Mouse (Mus musculus) kidney, adult 18-20 months (tissue): Measurements from ENCODE around the gene Lpcat3.
"Not testable (repeated sequence)": the region's sequence is repeated elsewhere in the genome, so short reads cannot be mapped to it uniquely, and the experiment has no call there.

Experiments
- DNase-seq: peaks from one replicate; pipeline ENCODE4 v3.0.0; 2021

The Lpcat3 gene

GRCm38 (mm10) chr6:124678769-124679168 lies 15.9 kb downstream of the Lpcat3 start:
- DNase-seq: no peak

- no peak for DNase-seq
Observed at GRCm38 (mm10) chr6:124679486-124679885, 16.7 kb downstream of the Lpcat3 start.

GRCm38 (mm10) chr6:124682291-124682690 lies 19.5 kb downstream of the Lpcat3 start:
- DNase-seq: not testable (repeated sequence)

- peak; percentile 82 for DNase-seq
Observed at GRCm38 (mm10) chr6:124683591-124684417, 21.0 kb downstream of the Lpcat3 start.

- no peak for DNase-seq
Observed at GRCm38 (mm10) chr6:124685606-124686386, 23.0 kb downstream of the Lpcat3 start.

GRCm38 (mm10) chr6:124686644-124687043 lies 23.8 kb downstream of the Lpcat3 start:
- not testable (repeated sequence) for DNase-seq

GRCm38 (mm10) chr6:124688151-124688758 lies 25.4 kb downstream of the Lpcat3 start:
- DNase-seq: no peak

- DNase-seq: no peak
Observed at GRCm38 (mm10) chr6:124689011-124689410, 26.2 kb downstream of the Lpcat3 start.

- DNase-seq: no peak
Observed at GRCm38 (mm10) chr6:124690517-124690916, 27.7 kb downstream of the Lpcat3 start.

- no peak for DNase-seq
Observed at GRCm38 (mm10) chr6:124693243-124693981, 30.6 kb downstream of the Lpcat3 start.

GRCm38 (mm10) chr6:124694166-124694955 lies 31.5 kb downstream of the Lpcat3 start:
- peak; percentile 90 for DNase-seq

GRCm38 (mm10) chr6:124696441-124697150 lies 33.8 kb downstream of the Lpcat3 start:
- DNase-seq: no peak

GRCm38 (mm10) chr6:124698751-124699150 lies 35.9 kb downstream of the Lpcat3 start:
- no peak for DNase-seq

GRCm38 (mm10) chr6:124699366-124699765 lies 36.5 kb downstream of the Lpcat3 start:
- DNase-seq: no peak

GRCm38 (mm10) chr6:124699962-124700610 lies 37.3 kb downstream of the Lpcat3 start:
- peak; percentile 66 for DNase-seq

GRCm38 (mm10) chr6:124701338-124701737 lies 38.5 kb downstream of the Lpcat3 start:
- peak; percentile 21 for DNase-seq

GRCm38 (mm10) chr6:124702102-124702783 lies 39.4 kb downstream of the Lpcat3 start:
- no peak for DNase-seq

- DNase-seq: peak; percentile 81
Observed at GRCm38 (mm10) chr6:124702784-124703103, 39.9 kb downstream of the Lpcat3 start.

- DNase-seq: no peak
Observed at GRCm38 (mm10) chr6:124703789-124704188, 41.0 kb downstream of the Lpcat3 start.

- no peak for DNase-seq
Observed at GRCm38 (mm10) chr6:124704417-124704816, 41.6 kb downstream of the Lpcat3 start.
